Mouse (Mus musculus): Measurements from ENCODE around the gene Grid1.

DNA sequence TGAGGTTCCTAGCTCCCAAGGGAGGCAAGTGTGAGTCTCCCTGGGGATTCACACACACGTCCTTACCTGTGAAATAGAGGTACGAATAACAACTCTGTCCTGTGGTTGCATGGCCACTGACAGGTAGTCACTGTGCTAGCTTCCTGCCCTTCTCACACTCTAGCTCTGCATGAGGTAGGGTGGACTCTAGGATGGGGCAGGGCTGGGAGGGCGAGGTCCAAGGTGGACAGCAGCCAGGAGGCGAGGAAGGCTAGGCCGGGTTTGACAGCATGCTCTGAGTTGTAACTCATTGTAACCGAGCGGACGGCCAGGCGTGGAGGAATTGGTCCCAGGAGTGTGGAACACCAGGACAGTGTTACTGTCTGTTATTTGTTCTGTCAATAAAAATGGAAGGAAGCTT lies 101.4 kb downstream of the Grid1 start:
- TF ChIP-seq CTCF (conservative IDR thresholded peaks at IDR 0.05; ENCODE audit: insufficient read depth, insufficient read length, low read depth, low read length) (no peak), POLR2A (IDR thresholded peaks at IDR 0.05; ENCODE audit: low read depth, low read length) (no peak)

All from kidney, adult 2 months (tissue).